Mouse (Mus musculus): ENCODE results near the gene Myo16.

Myo16 gene

DNA sequence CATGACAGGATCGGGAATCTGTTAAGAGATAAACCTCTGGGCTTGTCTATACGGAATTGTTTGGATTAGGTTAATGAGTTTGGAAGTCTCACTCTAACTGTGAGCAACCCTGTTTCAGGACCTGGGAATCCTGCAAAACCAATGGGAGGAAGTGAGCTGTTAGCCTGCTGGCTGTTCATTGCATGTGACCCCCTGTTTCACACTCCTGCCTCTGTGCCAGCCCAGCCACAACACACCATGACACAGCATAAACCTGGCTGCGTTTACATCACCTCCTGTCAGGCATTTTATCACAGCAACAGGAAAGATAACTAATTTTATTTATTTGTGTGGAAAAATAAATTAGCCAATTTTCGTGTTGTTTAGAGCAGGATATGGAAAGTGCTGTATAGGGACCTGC lies 138.9 kb downstream of the Myo16 start:
- in situ Hi-C loops (cut with MboI; ENCODE audit: unreplicated experiment in 2 of 2), result no loop called here

DNA sequence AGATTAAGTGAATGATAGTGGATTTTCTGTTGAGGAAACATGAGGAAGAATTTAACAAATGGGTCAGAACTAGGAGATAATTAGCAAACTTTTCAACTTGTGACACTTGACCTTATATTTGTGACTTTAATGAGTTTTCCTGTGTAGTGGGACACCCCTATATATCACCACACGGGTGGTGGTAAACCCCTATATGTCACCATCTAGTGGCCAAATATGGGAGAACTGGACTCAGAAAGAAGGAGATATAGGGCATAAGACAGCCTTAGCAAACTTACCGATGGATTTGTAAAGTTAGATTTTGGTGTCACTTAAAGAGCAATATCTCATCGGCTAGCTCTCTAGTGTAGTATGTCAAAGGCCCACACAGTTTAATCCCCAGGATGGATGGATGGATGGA lies 147.1 kb downstream of the Myo16 start:
- in situ Hi-C loops (cut with MboI; ENCODE audit: unreplicated experiment in 2 of 2), result no loop called here

DNA sequence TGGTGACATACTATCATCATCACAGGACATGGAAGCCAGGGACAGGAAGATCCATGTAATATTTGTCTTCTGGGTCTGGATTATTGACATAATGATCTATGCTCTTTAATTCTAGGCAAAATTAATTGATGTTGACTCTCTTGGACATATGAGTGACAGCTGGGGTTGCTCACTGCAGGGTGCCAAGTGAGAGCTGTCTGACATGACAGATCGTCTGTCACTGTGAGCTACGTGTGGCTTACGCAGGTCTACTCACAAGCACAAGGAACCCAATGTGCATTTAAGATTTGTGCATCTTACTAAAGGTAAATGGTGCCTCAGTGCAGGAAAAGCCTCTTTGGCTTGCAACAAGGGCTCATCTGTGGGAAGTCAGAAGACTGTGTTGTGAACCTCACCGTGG lies 149.3 kb downstream of the Myo16 start:
- in situ Hi-C loops (cut with MboI; ENCODE audit: unreplicated experiment in 2 of 2), result no loop called here

DNA sequence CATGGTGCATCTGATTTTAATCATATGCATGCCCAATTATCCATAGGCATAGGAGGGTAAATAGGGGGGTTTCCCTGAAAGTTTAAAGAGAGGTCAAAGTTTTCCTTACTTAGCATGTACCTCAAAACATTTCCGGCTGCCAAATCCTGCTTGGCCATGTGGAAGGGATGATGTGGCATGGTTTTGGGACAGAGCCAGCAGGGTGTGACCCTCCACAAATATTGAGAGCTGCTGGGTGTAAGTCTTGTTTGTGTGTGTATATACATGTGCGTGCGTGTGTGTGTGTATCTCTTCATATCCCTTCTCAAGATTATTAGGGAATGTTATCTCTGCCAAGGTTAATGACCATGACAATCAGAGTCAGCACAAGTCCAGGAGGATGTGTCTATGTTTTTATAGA lies 150.3 kb downstream of the Myo16 start:
- in situ Hi-C loops (cut with MboI; ENCODE audit: unreplicated experiment in 2 of 2), result no loop called here

DNA sequence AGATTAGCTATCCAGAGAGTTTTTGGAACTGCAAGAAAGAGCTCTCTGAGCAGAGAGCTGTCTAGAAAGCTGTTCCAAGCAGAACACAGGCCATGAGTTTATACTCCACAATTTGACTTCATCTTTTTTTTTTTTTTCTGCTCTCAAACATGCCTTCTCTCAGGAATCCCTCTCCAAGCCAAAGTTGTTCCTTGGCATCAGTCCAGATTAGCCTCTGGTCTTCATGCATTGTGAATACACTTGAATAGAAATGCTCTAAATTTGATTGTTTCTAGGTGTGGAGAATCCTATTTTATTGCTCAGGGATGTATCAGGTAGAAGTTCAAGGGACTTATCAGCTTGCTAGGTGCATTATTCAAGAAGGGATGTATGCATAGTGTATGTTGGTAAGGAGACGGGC lies 151.0 kb downstream of the Myo16 start:
- in situ Hi-C loops (cut with MboI; ENCODE audit: unreplicated experiment in 2 of 2), result no loop called here

DNA sequence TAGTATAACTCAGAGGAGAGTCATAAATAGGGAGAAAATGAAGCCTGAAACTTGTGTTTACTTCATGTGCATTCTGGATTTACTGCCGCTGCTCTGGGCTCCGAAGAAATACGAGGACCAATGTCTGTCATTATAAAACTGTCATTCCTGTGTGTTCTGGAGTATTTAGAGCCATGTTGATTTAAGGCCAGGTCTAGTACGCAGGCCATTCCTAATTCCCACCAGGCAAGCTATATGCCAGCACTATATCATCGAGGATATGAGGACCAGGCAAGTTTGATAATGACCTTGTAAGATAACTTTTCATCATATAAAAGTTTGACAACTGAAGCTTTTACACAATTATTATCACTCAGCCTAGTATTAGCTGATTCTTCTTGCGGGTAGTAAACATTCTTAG lies 153.6 kb downstream of the Myo16 start:
- in situ Hi-C loops (cut with MboI; ENCODE audit: unreplicated experiment in 2 of 2), result no loop called here

DNA sequence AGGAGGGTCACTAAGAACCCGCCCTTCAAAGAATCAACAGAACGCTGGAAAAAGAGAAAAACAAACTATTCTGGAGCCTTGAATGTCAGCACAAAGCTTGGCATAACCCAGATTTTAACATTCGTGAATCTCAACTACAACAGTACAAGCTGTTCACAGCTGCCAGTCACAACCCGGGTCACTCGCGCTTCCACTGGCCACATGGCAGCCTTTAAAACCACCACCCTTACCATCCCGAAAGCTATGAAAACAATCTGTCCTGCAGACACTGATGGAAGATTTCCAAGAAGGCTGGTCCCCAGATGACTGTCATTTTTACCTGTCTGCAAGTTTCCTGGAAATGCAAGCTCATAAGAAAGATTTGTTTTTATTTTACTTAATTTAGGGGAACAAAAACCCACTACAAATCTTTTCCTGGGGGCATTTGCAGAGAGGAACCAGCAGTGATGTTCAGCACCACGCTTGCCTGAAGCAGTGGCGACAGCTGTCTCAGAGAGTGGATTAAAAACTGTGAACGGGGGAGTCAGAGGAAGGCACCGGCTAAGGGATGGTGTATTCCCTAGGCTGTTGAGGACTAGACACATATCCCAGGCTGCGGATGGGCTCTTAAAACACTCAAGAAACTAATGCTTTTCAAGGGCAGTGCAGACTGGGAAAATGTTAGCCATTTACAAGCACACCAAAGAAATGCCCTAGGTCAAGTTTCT lies 154.2 kb downstream of the Myo16 start:
- in situ Hi-C loops (cut with MboI; ENCODE audit: unreplicated experiment in 2 of 2), result no loop called here

DNA sequence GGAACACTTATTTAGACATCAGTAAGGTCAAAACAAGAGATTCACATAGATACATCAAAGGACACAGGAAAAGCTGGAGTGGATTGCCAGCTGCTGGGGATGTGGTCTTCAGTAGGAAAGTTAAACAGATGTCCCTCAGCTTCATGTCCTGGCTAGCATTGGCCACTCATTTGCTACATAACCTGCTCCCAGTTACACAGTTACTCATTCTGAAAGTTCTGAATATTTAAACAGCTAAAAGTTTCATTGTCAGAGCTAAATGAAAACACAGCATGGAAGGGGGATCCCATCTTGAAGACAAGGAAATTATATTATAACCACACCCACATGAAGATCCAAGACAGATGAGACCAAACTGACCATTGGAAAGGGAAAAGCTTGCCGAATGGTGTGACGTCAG lies 156.8 kb downstream of the Myo16 start:
- in situ Hi-C loops (cut with MboI; ENCODE audit: unreplicated experiment in 2 of 2), result no loop called here

DNA sequence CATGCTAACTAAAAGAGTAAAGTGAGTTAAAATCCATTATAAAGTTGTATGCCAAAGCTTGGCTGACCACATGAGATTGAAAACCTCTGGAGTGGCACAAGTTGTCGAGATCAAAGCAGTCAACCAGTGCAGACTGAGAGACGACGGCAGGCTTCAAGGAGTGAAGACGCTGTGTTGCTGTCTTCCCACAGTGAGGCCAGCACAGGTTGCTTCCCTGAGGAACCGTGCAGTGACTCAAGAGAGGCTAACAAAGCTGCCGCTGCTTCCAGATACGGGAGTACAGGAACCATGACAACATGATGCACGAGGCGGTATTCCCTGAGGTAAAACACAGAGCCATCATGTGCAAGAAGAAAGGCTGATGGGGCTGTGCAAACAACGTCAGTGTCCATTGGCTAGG lies 158.6 kb downstream of the Myo16 start:
- in situ Hi-C loops (cut with MboI; ENCODE audit: unreplicated experiment in 2 of 2), result no loop called here

DNA sequence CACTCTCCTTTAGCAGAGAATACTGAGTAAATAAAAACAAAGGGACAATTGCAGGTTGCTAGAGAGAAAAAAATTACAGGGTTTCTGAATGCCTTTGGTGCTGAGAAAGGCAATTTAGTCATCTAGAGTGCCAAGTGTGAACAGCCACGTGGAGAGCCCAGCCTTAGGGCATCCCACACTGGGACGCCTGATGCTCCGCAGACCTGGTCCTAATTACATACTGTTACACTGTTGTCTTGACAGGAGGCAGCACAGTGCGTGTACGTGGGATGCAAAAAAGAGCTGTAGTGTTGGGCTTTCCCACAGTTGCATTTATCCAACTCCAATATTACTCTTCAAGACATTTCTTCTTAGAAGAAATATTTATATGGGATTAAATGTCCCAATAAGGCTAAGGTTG lies 162.5 kb downstream of the Myo16 start:
- in situ Hi-C loops (cut with MboI; ENCODE audit: unreplicated experiment in 2 of 2), result no loop called here

DNA sequence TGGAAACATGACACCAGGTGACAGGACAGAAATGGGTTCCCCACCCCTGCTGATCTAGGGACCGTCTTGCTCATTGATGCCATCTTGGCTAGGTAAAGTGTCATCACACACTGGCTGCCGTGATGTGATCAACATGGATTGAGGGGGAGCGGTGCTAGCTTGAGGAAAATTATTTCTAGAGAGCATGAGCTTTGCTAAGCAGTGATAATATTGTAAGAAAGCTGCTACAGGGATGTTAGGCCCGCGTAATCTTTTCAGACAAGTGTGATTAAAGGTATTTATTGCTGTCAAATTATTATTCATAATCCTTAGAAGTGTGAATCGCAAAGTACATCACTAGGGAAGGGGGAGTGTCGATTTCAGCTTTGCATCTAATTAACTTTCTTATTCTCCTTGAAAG lies 164.4 kb downstream of the Myo16 start:
- in situ Hi-C loops (cut with MboI; ENCODE audit: unreplicated experiment in 2 of 2), result no loop called here

DNA sequence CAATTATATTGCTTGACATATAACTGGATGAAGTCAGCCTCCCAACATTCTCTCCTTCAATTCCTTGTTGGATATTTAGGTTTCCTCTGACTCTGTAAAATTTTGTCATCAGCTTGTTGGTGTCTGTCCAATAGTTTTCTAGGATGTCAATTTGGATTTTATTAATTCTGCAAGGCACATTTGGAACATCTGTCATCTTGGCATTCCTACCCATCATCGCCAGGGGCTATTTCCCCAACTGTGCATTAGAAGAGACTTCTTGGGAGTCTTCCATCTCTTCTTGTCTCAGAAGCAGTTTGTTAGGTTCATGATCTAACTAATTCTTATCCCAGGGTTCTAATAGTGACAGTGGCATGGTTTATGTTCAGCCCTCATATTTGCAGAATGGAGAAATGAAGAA lies 196.7 kb downstream of the Myo16 start:
- in situ Hi-C loops (cut with MboI; ENCODE audit: unreplicated experiment in 2 of 2), result no loop called here

DNA sequence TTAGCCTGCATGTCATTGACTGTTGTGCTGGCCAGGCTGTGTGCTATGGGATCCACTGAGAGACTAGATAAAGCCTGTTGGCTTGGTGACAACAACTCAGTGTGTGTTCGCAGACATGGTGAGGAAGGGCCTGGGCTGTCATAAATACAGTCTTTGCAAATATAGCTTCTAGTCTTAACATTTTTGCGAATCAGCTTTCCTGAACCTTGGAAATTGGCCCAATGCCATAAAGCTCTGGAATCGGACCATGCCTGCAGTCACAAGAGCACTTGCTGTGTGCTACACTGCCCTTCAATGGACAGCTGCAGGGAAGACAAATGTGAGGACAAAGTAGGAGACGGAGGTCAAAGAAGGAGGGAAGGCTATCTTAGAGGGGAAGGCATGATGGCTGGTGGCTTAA lies 205.0 kb downstream of the Myo16 start:
- in situ Hi-C loops (cut with MboI; ENCODE audit: unreplicated experiment in 2 of 2), result no loop called here

DNA sequence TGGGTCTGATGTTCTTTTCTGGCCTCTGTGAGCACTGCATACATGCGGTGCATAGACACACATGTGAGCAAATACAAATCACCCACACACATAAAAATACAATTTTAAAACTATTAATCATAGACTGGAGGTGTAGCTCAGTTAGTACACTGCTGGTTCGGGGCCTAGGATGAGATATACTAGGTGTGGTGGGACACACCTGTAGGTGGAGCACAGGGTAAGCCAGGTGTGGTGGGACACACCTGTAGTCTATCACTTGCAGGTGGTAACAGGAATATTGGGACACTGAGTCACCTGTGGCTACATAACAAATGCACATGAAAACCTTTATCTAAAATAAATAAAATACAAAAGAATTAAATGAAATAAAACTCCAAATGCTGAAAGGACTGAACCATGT lies 209.2 kb downstream of the Myo16 start:
- in situ Hi-C loops (cut with MboI; ENCODE audit: unreplicated experiment in 2 of 2), result no loop called here

DNA sequence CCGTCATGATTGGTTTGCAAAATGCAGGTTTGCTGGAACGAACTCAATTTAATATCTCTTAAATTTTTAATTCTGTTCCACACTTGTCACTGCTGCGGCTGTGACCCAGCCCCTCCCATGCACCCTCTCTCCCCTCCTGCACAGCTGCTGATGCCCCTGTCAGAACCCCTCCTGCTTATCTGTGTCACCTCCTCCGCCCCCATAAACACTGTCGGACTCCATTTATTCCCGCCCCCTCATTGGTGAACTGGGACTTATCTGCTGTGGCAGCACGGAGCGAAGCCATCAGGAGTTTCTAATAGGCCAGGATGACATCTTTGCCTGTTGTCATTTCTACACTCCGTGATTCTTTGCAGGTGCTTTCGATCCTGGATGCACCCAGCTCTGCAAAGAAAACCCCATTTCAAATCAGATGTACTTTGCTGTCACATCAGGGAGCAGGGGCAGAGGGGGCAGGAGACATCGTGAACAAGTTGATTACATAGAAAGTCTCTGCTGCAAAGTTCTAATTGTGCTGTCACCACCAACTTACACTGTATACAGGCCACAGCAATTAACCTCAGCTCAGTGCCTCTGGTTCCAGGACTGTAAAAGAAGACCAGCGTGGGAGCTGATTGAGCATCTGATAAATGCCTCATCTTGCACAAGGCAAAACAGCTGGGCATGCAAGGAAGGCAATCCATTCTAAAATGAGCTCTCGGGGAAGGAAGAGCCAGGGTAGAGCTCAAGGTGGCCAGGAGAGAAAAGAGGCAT lies 210.1 kb downstream of the Myo16 start:
- in situ Hi-C loops (cut with MboI; ENCODE audit: unreplicated experiment in 2 of 2), result no loop called here

DNA sequence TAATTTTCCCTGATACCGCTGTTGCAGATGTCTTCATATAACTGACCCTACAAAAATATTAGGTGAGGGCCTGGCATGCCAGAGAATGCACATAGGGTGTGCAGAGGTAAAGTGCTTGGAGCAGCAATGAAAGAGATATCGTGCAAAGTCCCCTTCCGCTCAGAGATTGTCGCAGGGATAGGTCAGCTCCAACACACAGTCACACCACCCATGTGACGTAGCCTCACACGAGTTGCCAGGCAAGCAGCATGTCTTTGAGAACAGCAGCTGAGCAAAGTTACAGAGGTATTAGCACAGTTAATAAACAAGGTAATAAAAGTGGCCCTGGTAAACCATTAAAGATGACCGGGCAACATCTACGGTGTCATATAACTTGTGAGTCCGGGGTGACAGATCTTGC lies 212.4 kb downstream of the Myo16 start:
- in situ Hi-C loops (cut with MboI; ENCODE audit: unreplicated experiment in 2 of 2), result no loop called here

DNA sequence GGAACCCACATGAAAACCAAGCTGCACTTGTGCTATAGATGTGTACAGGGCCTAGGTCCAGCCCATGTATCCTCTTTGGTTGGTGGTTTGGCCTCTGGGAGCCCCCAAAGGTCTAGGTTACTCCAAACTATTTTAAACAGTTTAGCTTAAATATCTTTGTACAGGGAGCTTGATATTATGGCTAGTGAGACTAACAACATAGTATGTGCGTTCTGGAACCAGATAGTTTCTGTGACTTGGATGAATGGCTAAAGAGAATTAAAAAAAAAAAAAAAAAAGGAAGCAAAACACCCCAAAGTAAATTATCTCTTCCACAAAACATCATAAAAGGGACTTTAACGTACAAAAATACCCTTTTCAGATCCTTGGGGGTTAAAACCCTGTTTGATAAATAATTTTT lies 218.9 kb downstream of the Myo16 start:
- in situ Hi-C loops (cut with MboI; ENCODE audit: unreplicated experiment in 2 of 2), result no loop called here

DNA sequence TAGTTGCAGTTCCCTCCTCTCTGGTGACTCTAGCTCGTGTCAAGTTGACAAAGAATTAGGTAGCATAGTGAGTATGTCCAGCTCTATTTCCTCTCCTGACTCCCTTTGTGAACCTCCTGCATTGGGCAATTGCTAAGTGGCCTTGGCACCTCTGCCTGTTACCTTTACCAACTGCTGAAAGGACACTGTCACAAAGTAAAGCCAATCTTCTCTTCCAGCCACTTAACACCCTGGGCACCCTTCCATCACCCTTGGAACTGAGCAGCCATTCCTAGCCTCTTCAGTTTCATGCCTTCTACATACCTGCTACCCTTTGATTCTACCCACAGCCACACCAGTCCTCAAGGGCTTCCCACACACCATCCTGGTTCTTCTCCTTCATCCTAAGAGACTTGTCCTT lies 233.4 kb downstream of the Myo16 start:
- in situ Hi-C loops (cut with MboI; ENCODE audit: unreplicated experiment in 2 of 2), result no loop called here

DNA sequence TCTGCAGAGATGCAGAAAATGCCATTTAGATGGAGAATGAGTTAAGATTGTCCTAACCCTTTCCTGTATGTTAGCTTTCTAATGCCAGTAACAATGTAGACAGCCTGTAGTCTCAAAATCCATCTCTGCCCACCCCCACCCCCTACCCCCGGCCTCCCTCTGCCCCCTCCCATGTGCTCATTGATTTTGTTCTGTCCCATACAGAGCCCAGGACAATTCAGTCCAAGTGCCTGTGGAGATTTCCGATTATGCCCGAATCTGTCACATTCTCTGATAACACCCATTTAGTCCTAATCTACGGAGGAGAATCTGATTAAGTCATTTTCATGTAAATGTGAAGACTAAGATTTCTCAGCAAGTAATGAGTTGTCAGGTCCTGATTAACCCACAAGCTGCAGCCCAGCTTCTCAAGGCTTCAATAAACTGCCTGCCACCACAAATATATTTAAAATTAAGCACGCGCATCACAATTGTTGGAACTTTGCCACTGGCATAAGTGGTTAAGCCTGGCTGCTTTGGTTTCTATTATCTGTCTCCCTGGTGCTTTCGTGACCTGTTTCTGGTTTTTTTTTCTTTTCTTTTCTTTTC lies 237.5 kb downstream of the Myo16 start:
- in situ Hi-C loops (cut with MboI; ENCODE audit: unreplicated experiment in 2 of 2), result loop anchor here in 1 of 2 experiments (10.0 kb wide), 1 partner anchor 1046 kb away; no protein-coding TSS in a partner anchor

DNA sequence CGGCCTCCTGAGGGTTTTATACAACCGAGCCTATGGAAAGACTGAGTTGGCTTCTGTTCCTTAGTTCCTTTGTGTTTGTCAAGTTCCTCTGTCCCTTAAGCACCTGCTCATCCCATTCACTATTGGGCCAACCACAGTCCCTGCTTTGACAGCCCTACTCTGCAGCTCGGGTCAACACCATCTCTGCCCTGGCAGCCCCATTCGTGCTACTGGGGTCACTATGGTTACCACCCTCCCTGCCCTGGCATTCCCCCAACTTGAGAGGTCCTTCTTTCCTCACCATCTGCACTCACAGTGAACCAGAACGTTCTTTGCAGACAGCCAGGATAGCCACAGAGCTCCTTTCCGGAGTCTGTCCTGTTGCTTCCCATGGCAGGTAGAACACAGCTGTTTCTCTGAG lies 238.2 kb downstream of the Myo16 start:
- in situ Hi-C loops (cut with MboI; ENCODE audit: unreplicated experiment in 2 of 2), result loop anchor here in 1 of 2 experiments (10.0 kb wide), 1 partner anchor 1047 kb away; no protein-coding TSS in a partner anchor

DNA sequence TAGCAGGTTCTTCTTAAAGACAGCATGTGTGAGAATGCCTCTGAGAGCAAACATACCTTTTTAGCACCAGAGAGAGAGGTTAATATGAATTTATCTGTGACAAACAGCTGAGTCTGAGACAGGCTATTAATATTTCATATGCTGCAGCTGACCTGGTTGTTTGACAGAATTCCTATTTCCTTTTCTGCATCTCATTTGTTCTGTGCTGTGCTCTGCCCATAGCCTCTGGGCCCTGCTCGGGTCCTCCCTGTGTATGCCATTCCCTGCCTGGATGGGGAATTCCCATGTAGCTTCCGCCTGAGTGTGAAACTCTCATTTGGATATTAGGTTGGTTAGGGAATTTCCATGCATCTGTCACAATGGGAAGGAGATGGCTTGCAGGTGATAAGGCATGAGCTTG lies 240.8 kb downstream of the Myo16 start:
- in situ Hi-C loops (cut with MboI; ENCODE audit: unreplicated experiment in 2 of 2), result loop anchor here in 1 of 2 experiments (10.0 kb wide), 1 partner anchor 1050 kb away; no protein-coding TSS in a partner anchor

DNA sequence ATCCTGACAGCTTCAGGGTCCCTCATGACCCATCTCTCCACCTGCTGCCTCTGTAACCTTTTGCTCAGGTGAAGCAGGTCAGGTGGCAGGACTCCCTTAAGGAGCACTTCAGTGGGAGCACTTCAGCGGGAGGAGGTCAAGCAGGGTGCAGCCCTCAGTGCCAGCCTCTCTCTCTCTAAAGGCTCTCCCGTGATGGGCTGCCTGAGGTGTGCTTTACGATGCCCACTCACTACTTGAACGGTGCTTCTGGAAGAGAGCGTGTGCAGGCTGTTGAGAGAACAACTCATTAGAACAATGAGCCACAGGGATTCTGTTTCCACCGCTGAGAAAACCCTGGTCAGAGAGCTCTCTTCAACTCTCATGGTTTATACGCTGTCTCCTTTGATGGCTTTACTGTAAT lies 241.4 kb downstream of the Myo16 start:
- in situ Hi-C loops (cut with MboI; ENCODE audit: unreplicated experiment in 2 of 2), result loop anchor here (5.0 to 10.0 kb wide), 3 partner anchors 413 to 1050 kb away; no protein-coding TSS in a partner anchor
